Mouse (Mus musculus) stomach, postnatal 0 days (tissue): ENCODE results near the gene Itgax.

Experiments used
- CTCF ChIP-seq: IDR thresholded peaks from 2 replicates; pipeline ENCODE4 v1.5.1; 2016; ENCODE audit warnings: antibody characterized with exemption, low read depth, mild to moderate bottlenecking, moderate library complexity
- EP300 ChIP-seq: optimal IDR thresholded peaks from 2 replicates; pipeline ENCODE3; 2016; ENCODE audit warnings: antibody characterized with exemption

DNA sequence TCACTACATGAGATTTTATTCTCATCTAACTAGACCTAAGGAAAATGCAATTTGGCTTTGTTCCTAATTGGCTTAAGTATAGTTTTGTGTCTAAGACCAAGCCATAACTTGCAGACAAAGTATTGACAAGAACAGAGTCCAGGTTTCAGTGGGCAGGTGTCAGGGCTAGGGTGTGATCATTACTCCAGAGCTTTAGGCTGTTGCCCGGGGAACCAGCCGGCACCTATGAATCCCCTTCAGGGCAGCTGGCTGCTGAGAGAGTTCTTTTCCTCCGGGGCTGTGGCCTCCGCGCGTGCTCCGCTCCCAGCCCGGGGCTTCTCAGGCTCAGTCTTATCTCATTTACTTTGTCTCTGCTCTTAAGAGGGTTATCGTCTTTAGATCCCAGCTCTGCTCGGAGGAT, 25.6 kb downstream of the Itgax start:
- TF ChIP-seq CTCF (no peak), EP300 (no peak)
